Mouse (Mus musculus) mesoderm, embryonic 11.5 days (tissue): ENCODE measurements at regions not wholly inside any gene's neighbourhood (a gene's known extent, or its start where the extent isn't known, plus 50 kb on each side); places are given as distances from the start of the nearest gene placed in this dataset.
"Not testable (repeated sequence)": the region's sequence is repeated elsewhere in the genome, so short reads cannot be mapped to it uniquely, and the experiment has no call there.

Experiments used
- DNase-seq: peaks from one replicate; pipeline ENCODE4 v3.0.0-alpha.2; 2012; ENCODE audit warnings: low read depth, low spot score

DNA sequence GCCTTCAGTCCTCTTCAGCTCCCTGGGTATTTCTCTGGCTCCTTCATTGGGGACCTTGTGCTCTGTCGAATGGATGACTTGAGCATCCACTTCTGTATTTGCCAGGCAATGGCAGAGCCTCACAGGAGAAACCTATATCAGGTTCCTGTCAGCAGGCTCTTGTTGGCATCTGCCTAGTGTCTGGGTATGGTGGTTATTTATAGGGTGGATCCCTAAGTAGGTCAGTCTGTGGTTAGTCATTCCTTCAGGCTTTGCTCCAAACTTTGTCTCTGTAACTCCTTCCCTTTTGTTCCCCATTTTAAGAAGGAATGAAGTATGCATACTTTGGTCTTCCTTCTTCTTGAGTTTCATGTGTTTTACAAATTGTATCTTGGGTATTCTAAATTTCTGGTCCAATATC lies 522.4 kb upstream of the St8sia4 start:
- not testable (repeated sequence) for DNase-seq

- no peak for DNase-seq
These were observed 499.4 kb upstream of the St8sia4 start for GRCm38 (mm10) chr1:96166767-96167166.

DNA sequence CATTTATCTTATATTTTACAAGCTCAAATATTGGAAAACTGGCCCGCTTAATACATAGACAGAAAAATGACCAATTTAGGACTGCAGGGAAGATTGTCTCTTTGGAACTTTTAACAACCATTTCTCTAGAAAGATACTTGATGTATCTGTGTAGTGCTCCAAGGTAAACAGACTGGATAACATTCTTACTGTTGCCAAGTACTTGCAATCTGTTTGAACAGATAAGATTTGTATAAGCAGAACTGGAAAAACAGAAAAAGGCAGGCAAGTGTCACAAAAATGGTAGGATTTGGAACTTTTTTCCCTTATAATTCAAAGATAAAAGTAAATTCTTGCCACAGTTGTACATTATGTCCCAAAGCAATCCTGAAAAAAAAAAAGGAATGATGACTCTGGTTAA lies 488.1 kb upstream of the St8sia4 start:
- no peak for DNase-seq

GRCm38 (mm10) chr1:96128618-96129017 lies 461.2 kb upstream of the St8sia4 start:
- DNase-seq = no peak

GRCm38 (mm10) chr1:96107986-96108385 lies 440.6 kb upstream of the St8sia4 start:
- no peak for DNase-seq

- no peak for DNase-seq
These were observed 438.0 kb upstream of the St8sia4 start for GRCm38 (mm10) chr1:96105392-96105791.

- peak; percentile 2 for DNase-seq
These were observed 416.2 kb upstream of the St8sia4 start for GRCm38 (mm10) chr1:96083575-96083974.

DNA sequence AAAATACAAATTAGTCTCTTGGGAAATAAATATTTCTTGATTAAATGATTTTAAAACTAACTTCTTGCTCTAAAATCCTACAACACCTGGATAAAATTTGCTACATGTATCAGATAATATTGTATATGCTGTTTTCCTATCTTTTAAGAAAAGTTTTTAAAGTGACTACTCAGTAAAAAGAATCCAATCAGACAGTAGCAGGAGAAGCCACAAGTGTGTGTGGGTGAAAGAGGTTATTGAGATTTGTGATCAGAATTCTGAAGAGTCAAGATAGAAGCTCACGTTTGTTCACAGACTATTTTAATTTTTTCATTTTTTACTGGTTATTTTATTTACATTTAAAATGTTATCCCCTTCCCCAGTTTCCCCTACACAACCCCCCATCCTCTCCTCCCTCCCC lies 407.3 kb upstream of the St8sia4 start:
- no peak for DNase-seq

- no peak for DNase-seq
These were observed 394.0 kb upstream of the St8sia4 start for GRCm38 (mm10) chr1:96061335-96061734.

- no peak for DNase-seq
These were observed 381.9 kb upstream of the St8sia4 start for GRCm38 (mm10) chr1:96049260-96049659.

GRCm38 (mm10) chr1:96046556-96046955 lies 379.2 kb upstream of the St8sia4 start:
- DNase-seq = no peak

DNA sequence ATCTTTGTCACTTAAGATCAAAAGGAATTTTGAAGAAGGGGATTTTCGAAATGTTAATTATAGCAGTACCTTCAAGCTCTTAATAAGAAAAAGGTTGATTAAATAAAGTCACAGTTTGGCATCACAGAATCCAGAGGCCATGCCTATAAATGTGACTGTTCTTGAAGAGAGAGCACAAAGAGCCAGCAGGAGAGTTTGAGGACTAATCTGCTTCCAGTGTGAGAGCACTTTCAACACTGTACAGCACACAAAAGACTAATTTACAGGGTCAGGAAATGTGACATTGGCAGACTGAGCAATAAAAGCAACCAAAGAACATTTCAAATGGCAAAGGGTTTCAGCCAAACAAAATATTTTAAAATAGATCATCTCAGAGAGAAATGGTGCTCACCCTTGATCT lies 352.1 kb upstream of the St8sia4 start:
- no peak for DNase-seq

- DNase-seq = no peak
These were observed 342.1 kb upstream of the St8sia4 start for GRCm38 (mm10) chr1:96009461-96009860.

DNA sequence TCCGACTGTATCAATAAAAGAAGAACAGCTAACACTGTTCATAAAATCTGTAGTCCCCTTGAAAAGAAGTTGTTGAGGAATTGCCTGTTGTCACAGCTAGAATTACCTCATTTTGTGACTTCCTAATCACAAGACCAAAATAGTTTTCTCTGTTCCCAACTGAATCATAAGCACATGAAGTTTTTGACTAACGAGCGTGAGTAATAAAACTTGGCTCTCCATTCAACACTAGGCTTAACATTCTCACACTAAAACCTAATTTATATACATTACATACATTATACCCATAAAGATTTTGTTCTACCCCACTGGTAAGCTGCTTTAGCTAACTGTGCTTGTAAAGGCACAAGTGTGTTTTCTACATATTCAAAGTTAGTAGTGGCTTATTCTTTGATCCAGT lies 335.7 kb upstream of the St8sia4 start:
- DNase-seq = no peak

DNA sequence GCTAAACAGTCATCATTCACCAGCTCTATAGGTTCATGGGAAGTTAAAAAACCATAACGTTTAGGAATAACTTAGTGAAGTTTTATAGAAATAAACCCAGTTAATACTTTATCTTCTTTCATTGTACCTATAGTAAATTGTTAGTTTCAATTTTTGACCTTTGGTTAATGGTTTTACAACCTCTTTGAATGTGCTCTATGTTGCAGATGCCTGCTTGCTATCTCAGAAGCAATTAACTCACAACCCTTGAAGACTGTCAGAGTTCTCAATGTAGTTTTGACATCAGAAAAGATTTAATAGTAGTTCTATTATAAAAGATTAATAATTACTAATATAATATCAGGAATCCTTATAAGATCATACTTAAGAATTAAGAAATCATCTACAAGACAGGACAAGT lies 294.8 kb upstream of the St8sia4 start:
- no peak for DNase-seq
